Mouse (Mus musculus) G1E (cell line): ENCODE data around the gene Tuba4a. TPM values are rescaled to one million over a fixed set of nuclear protein-coding genes. Genes with fewer than 3 reads are reported as not detected.

Experiments
- ATAC-seq: 2 replicates; pipeline ENCODE4 v1.8.0; 2016; ENCODE audit warnings: mild to moderate bottlenecking; ENCODE audit not compliant: insufficient number of reproducible peaks, poor library complexity, low FRiP score, severe bottlenecking; ENCODE audit errors: extremely low read depth
- DNase-seq: peaks from one replicate; pipeline ENCODE4 v3.0.0; 2012; ENCODE audit warnings: low spot score
- H3K27me3 ChIP-seq: 2 replicates; pipeline ENCODE4 v1.6.1; 2012; ENCODE audit warnings: mild to moderate bottlenecking, low read length, inconsistent platforms; ENCODE audit not compliant: insufficient read depth
- H3K36me3 ChIP-seq: replicated peaks from 2 replicates; pipeline ENCODE3; 2012; ENCODE audit warnings: mild to moderate bottlenecking, inconsistent platforms
- H3K4me1 ChIP-seq: 2 replicates; pipeline ENCODE4 v1.6.1; 2012; ENCODE audit warnings: low read depth, low read length, inconsistent platforms, mixed read lengths; ENCODE audit not compliant: insufficient read depth
- H3K4me3 ChIP-seq: 2 replicates; pipeline ENCODE4 v1.5.1; 2012; ENCODE audit warnings: low read depth, mild to moderate bottlenecking, inconsistent platforms, low read length, moderate library complexity, mixed read lengths
- H3K9me3 ChIP-seq: replicated peaks from 2 replicates; pipeline ENCODE4 v1.6.1; 2012; ENCODE audit warnings: inconsistent platforms
- CTCF ChIP-seq: IDR thresholded peaks from 2 replicates; pipeline ENCODE4 v1.5.1; 2012; ENCODE audit warnings: low read depth, low read length, inconsistent platforms, mixed read lengths
- GATA1 ChIP-seq: IDR thresholded peaks from 2 replicates; pipeline ENCODE4 v1.6.1; 2012; ENCODE audit warnings: borderline replicate concordance, low read length, inconsistent platforms, mixed read lengths
- GATA2 ChIP-seq: IDR thresholded peaks from 2 replicates; pipeline ENCODE4 v1.6.1; 2012; ENCODE audit warnings: low read depth, low read length, inconsistent platforms, borderline replicate concordance
- POLR2AphosphoS5 ChIP-seq: IDR thresholded peaks from 2 replicates; pipeline ENCODE4 v1.6.1; 2012; ENCODE audit warnings: low read depth, low read length, inconsistent platforms; ENCODE audit not compliant: insufficient replicate concordance
- TAL1 ChIP-seq: conservative IDR thresholded peaks from 2 replicates; pipeline ENCODE4 v1.6.1; 2012; ENCODE audit warnings: low read depth, low read length, inconsistent platforms, mixed read lengths
- polyA plus RNA-seq: library from polyadenylated mRNA; stranded (reverse); fragments of >175 nt; gene quantifications from 2 replicates; pipeline ENCODE4 v1.2.3, GENCODE M21; 2012
- total RNA-seq, 2 experiments: library from RNA; stranded (forward) in 1 of 2; stranded (reverse) in 1 of 2; fragments of 200-1000 nt in 1 of 2; fragments of >200 nt in 1 of 2; fragmentation: Nextera tagmentation in 1 of 2; gene quantifications; 2 replicates each; pipeline ENCODE4 v1.2.3; 2014 to 2017

Gene Tuba4a
- 201 and 287 TPM in 2 replicates for total RNA-seq (2014; fragmentation: Nextera tagmentation)
- 156 and 175 TPM in 2 replicates for total RNA-seq (2017)
- polyA plus RNA-seq, result 38.6 and 61.0 TPM in 2 replicates

DNA sequence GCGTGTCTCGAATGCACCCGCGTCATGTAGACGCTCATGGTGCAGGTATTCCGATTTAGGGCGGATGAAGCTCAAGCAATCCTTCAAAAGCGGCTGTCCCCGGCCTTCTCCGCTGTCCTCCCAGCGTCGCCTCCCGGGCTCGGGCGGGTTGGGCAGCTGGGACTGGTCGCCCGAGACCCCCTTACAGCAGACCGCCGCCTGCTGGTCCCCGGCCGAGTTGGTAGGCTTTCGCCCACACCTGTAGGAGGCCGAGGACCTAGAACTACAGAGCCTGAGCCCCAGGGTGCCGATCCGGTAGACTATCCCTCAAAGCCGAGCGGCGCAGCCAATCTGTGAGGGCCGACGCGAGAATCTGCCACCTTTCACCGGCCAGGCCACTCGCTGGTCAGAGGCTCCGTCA lies at the start of gene Tuba4a:
TSS of gene Tuba4a (minus strand) at position 335 of the 400 bp plus-strand sequence.
- TF ChIP-seq GATA2, result no peak
- no peak for TF ChIP-seq GATA1
- no peak for TF ChIP-seq CTCF
- no peak for TF ChIP-seq POLR2AphosphoS5
- no peak for TF ChIP-seq TAL1
- Histone ChIP-seq H3K9me3 (no peaks in the 10 kb centered on the region), H3K27me3 (peaks cover 6% of the 10 kb centered on the region; the same call in 1 of the 2 replicates), H3K36me3 (peaks cover 35% of the 10 kb centered on the region), H3K4me1 (peaks cover 72% of the 10 kb centered on the region), H3K4me3 (peak within 1 kb of the TSS; percentile 76)
- no peak for DNase-seq
- ATAC-seq, result no peak

DNA sequence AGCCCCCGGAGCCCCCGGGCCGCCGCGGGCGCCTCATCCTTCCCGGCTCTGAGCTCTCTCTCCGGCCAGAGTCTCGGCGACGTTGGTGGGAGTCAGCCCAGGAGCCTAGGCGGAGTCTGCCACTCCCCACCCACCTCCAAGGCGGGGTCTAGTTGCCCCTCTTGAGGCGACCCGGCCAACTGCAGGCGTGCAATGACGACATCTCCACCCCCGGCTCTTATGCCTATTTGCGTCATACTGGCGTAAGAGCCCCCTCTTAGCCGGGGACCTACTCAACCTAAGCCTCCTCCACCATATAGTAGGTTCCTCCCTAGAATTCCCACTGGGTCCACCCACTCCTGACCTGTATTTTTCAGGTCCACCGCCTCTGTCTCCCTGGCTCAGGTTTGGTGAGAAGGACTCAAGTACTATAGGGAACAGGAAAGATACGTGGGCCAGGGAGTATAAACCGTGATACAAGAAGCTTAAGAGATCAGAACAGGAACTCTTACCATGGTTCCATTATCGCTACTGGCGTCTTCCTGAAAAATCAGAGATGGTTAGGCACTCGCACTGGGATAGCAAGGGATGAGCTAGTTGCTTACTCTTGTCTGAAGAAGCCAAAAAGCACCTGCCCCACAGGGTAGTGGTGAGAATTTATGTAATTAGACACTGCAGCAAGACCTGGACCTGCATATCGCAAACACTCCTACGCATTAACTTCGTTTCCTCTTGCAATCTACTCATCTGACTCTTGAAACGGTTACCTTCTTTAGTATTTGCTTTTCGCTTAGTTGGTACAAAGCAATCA lies 44.6 kb upstream of the Tuba4a start, which contains the start of gene Ptprn:
TSS of gene Ptprn (minus strand) at position 412 of the 790 bp plus-strand sequence.
- Histone ChIP-seq H3K27me3 (peaks cover 21% of the 10 kb centered on the region), H3K4me3 (no peak within 1 kb of the TSS), H3K36me3 (no peaks in the 10 kb centered on the region), H3K9me3 (no peaks in the 10 kb centered on the region), H3K4me1 (peaks cover 3% of the 10 kb centered on the region; the same call in 1 of the 2 replicates)
- DNase-seq (no peak), ATAC-seq (no peak)
- TF ChIP-seq CTCF (no peak), GATA2 (no peak), TAL1 (no peak), POLR2AphosphoS5 (no peak), GATA1 (no peak)

DNA sequence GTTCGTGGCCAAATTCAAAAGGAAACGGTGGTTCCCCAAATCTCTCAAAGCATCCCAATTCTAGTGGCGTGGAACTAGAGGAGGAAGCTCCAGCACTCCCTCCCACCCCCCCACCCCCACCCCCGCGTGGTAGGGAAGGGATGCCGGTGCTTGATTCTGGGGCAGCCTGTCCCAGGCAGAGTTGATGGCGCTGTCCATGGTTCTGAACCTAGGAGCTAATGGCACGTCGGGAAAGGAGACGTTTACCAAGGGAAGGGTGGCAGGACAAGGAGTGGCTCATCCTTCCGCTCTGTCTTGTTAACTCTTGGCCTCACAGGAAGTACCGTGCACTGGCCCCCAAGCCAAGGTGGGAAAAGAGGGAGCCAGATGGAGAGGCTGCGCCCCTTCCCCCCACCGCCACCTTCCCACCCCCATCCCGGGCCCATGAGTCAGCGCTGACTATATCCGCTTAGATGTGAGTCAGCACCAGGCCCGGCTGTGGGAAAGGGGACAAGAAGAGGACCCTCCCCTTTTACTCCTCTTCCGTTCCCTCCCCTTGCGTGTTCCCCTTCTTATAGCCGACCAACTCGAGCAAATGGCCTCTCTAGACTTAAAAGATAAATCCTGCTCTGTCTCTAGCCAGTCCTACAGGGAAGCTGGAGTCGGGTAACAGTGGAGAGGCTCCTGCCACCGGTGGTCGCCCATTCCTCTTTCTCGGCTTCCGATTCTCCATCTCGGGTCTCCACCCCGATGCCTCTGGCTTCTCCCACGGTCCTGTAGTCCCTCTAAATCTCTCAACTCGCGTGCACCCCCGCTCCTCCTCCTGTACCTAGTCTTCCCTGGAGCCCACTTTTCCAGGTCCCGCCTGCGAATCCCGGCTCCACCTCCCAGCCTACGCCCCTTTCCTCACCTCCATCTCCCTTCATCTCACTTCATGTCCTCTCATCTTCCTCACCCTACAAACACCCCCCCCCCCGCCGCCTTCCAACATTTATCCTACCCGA lies 43.6 kb upstream of the Tuba4a start:
- H3K36me3 ChIP-seq, result no peaks in the 10 kb centered on the region
- TF ChIP-seq CTCF (no peak), TAL1 (no peak), GATA1 (no peak), POLR2AphosphoS5 (no peak), GATA2 (no peak)
- H3K9me3 ChIP-seq, result no peaks in the 10 kb centered on the region
- no peak for ATAC-seq
- peaks cover 3% of the 10 kb centered on the region; the same call in 1 of the 2 replicates for H3K4me1 ChIP-seq
- H3K4me3 ChIP-seq, result no peak overlapping the region
- H3K27me3 ChIP-seq, result peaks cover 15% of the 10 kb centered on the region
- DNase-seq, result peak; percentile 83

DNA sequence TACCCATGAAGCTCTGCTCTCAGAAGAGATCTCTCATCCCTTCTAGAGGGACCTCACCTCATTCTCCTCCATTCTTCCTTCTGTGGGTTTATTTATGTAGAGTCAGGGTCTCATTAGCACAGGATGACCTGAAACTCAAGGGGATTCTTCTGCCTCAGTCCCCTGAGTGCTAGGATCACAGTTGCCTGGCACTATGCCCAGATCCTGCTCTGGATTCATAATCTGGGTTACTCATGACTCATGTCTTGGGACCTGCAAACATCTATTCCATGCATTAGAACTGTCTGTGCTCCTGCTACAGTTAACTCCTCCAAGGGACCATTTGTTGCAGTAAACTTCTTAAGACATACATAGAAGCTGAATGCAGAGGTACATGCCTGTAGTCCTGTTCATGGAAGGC lies 41.6 kb upstream of the Tuba4a start:
- TF ChIP-seq CTCF, result no peak
- TF ChIP-seq GATA1, result no peak
- no peak for TF ChIP-seq POLR2AphosphoS5
- TF ChIP-seq TAL1, result no peak
- no peak for TF ChIP-seq GATA2
- no peak for ATAC-seq
- peaks cover 3% of the 10 kb centered on the region; the same call in 1 of the 2 replicates for H3K4me1 ChIP-seq
- H3K4me3 ChIP-seq, result no peak overlapping the region
- DNase-seq, result no peak
- H3K9me3 ChIP-seq, result no peaks in the 10 kb centered on the region
- no peaks in the 10 kb centered on the region for H3K36me3 ChIP-seq
- H3K27me3 ChIP-seq, result peaks cover 23% of the 10 kb centered on the region

DNA sequence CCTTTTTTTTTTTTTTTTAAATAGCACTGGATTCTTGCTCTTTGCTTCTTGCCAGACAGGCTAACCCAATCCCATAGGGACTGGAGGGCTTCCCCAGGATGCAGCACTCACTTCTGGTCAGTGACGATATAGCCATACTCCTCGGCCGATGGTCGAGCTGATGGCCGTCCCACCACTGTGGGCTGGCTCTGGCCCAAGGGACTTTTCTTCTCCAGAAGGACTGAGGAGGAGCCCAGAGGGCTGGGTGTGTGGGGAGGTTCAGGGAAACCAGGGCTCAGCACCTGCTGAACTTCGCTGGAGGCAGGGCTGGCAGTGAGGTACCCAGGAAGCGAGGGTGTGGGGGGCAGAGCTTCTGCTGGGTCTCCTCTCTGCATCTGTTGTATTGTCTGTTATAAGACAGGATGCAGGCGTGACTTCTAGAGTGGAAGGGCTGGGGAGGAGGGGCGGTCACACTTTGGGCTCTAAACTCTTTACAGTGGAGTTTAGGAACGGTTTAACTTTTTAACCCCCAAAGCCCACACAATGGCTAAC lies 35.9 kb upstream of the Tuba4a start:
- Histone ChIP-seq H3K36me3 (no peaks in the 10 kb centered on the region), H3K4me3 (no peak overlapping the region), H3K9me3 (no peaks in the 10 kb centered on the region), H3K4me1 (peaks cover 46% of the 10 kb centered on the region), H3K27me3 (peaks cover 14% of the 10 kb centered on the region; the same call in 1 of the 2 replicates)
- ATAC-seq (no peak), DNase-seq (no peak)
- no peak for TF ChIP-seq TAL1
- no peak for TF ChIP-seq POLR2AphosphoS5
- no peak for TF ChIP-seq GATA2
- TF ChIP-seq CTCF, result no peak
- TF ChIP-seq GATA1, result no peak
